Mouse (Mus musculus) midbrain, embryonic 16.5 days (tissue): ENCODE measurements around the gene Apba1. TPM values are rescaled to one million over a fixed set of nuclear protein-coding genes. Genes with fewer than 3 reads are reported as not detected.

Source experiments
- ATAC-seq: fragments of 200-750 bp; cut with Nextera tagmentation; 2 replicates; pipeline ENCODE4 v1.8.0; 2017; ENCODE audit warnings: moderate TSS enrichment
- H3K27ac ChIP-seq: fragments of 300-500 bp; sonication (generic); 2 replicates; pipeline ENCODE4 v1.5.1; 2014; ENCODE audit warnings: mild to moderate bottlenecking, low read length, mixed read lengths
- H3K27me3 ChIP-seq: fragments of 300-500 bp; sonication (generic); 2 replicates; pipeline ENCODE4 v1.6.1; 2014; ENCODE audit warnings: low read depth, low read length, mixed read lengths; ENCODE audit not compliant: control insufficient read depth, insufficient read depth
- H3K36me3 ChIP-seq: fragments of 300-500 bp; sonication (generic); 2 replicates; pipeline ENCODE4 v1.6.1; 2014; ENCODE audit warnings: mild to moderate bottlenecking, low read length, moderate library complexity, mixed read lengths; ENCODE audit not compliant: control insufficient read depth, insufficient read depth
- H3K4me1 ChIP-seq: fragments of 300-500 bp; sonication (generic); 2 replicates; pipeline ENCODE4 v1.6.1; 2014; ENCODE audit warnings: mild to moderate bottlenecking, low read length, mixed read lengths; ENCODE audit not compliant: control insufficient read depth, insufficient read depth
- H3K4me2 ChIP-seq: fragments of 300-500 bp; sonication (generic); 2 replicates; pipeline ENCODE4 v1.6.1; 2014; ENCODE audit warnings: mild to moderate bottlenecking, low read length, mixed read lengths
- H3K4me3 ChIP-seq: fragments of 300-500 bp; sonication (generic); 2 replicates; pipeline ENCODE4 v1.5.1; 2014; ENCODE audit warnings: low read depth, mild to moderate bottlenecking, low read length, moderate library complexity, mixed read lengths
- H3K9ac ChIP-seq: fragments of 300-500 bp; sonication (generic); 2 replicates; pipeline ENCODE4 v1.6.1; 2014; ENCODE audit warnings: low read depth, low read length, mixed read lengths
- H3K9me3 ChIP-seq: fragments of 300-500 bp; sonication (generic); replicated peaks from 2 replicates; pipeline ENCODE4 v1.6.1; 2014; ENCODE audit warnings: mild to moderate bottlenecking, low read length, mixed read lengths; ENCODE audit not compliant: control insufficient read depth, poor library complexity, severe bottlenecking
- WGBS: fragments of 180-500 bp; shearing (Covaris S2); extraction: QIAGEN DNeasy Blood & Tissue Kit; methylation state at CpG from one replicate; pipeline ENCODE4 v1.1.7; 2014; 5-methylcytosine and 5-hydroxymethylcytosine counted together
- polyA plus RNA-seq: library from polyadenylated mRNA; unstranded; fragments of >200 nt; fragmentation: Nextera tagmentation; extraction: Ambion mirVana; gene quantifications from 2 replicates; pipeline ENCODE4 v1.2.1, GENCODE M21; 2015

The Apba1 gene
- polyA plus RNA-seq, 1 experiment from 2014 or later, result 12.3 TPM

DNA sequence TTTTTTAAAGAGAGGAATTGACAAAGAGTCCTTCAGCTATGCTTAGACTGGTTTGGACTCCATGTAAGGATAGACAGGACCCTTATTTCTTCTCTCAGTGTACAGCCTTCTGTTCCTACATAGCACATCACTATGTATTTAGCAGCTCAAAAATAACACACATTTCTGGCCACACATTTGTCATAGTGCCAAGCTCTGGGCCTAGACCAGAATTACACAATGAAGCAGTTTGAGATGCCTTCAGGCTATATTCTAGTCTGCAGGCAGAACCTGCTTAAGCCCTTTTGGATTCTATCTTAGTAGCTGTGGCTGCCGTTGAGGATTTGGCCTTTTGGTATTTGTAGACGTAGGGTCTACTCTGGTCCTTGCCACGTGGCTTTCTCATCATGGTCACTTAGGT is 35.8 kb downstream of the Apba1 start:
- H3K4me2 ChIP-seq, result no peak overlapping the region
- no peaks in the 10 kb centered on the region for H3K36me3 ChIP-seq
- no peaks in the 10 kb centered on the region for H3K27me3 ChIP-seq
- peaks cover 10% of the 10 kb centered on the region; the same call in 1 of the 2 replicates for H3K4me1 ChIP-seq
- H3K9me3 ChIP-seq, result no peaks in the 10 kb centered on the region
- ATAC-seq, result no peak
- no peak overlapping the region for H3K4me3 ChIP-seq
- 67% methylated on average over 3 of the region's 3 CpGs for WGBS
- H3K27ac ChIP-seq, result no peak overlapping the region
- no peak overlapping the region for H3K9ac ChIP-seq

DNA sequence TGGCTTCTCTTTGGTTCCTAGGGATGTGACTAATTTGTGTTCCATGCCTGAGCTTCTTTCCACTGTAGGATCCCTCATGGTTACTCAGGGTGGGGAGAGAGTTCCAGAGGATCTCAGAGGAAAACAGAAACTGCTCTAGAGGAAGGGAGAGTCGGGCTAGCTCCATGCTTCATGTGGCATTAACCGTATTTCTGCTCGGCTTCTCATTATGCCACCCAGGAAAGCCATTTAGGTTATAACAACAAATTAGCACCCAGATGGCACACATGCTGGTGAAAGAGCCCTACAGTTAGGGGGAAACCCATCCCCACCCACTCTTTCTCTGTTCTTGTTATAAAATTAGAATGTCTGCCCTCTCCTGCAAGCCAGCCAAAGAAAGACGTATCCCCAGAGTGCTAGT is 36.5 kb downstream of the Apba1 start:
- WGBS, result 53% methylated on average over 4 of the region's 4 CpGs
- Histone ChIP-seq H3K27ac (no peak overlapping the region), H3K9me3 (no peaks in the 10 kb centered on the region), H3K27me3 (no peaks in the 10 kb centered on the region), H3K9ac (no peak overlapping the region), H3K36me3 (no peaks in the 10 kb centered on the region), H3K4me3 (no peak overlapping the region), H3K4me2 (no peak overlapping the region), H3K4me1 (peaks cover 10% of the 10 kb centered on the region; the same call in 1 of the 2 replicates)
- no peak for ATAC-seq

DNA sequence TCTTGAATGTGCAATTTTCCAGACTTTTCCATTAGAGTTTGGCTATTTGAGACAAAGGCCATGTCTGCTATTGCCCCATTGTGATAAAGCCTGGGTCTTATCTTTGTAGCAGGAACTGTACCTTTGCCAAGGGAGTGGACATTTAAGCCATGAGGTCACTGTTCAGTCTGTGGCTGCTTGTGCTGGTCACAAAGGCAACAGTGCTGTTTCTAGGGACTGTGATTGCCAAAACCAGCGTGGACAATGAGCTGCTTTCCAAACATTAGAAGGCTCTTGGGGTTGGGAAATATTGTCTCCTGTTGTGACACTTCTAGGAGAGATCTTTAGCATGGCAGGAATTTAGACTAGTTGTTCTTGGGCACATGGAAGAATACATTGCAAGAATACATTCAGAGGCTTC is 42.5 kb downstream of the Apba1 start:
- Histone ChIP-seq H3K27me3 (no peaks in the 10 kb centered on the region), H3K36me3 (no peaks in the 10 kb centered on the region), H3K4me1 (no peaks in the 10 kb centered on the region), H3K4me2 (no peak overlapping the region), H3K9me3 (no peaks in the 10 kb centered on the region), H3K9ac (no peak overlapping the region), H3K27ac (no peak overlapping the region), H3K4me3 (no peak overlapping the region)
- ATAC-seq, result no peak
- WGBS, result 65% methylated on average over 1 of the region's 1 CpGs

DNA sequence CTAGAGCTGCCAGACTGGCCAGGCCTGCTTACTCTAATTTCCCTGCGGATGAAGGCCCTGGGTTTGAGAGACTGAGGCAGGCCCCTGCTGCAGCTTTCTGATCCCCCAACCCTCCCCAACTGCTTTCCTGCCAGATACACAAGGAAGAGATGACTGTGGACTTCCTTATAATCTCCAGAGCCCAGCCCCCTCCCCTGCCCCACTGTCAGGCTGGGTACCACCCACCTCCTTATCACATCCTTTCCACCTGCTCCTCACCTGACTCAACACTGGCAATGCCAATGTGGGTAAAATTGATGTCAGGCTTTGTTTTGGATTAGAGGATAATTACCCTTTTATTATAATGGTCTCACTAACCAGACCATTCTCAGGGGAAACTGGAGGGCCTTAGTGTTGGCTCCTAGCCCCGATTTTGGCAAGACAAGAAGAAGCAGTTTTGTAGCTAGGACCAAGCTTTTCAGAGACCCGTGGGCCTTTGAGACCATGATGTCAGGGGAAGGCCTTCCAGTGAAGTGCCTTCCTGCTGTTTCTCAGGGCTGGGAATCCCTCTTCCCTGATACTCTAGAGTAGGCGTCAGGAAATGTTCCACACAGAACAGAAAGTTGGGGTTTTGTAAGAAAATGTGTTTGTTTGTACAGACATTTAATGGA is 44.7 kb downstream of the Apba1 start:
- H3K36me3 ChIP-seq, result no peaks in the 10 kb centered on the region
- no peak overlapping the region for H3K4me2 ChIP-seq
- no peaks in the 10 kb centered on the region for H3K27me3 ChIP-seq
- no peak overlapping the region for H3K9ac ChIP-seq
- no peaks in the 10 kb centered on the region for H3K9me3 ChIP-seq
- WGBS, result 52% methylated on average over 4 of the region's 4 CpGs
- no peak overlapping the region for H3K4me3 ChIP-seq
- H3K27ac ChIP-seq, result no peak overlapping the region
- peak; percentile 55; the same call in 1 of the 2 replicates for ATAC-seq
- H3K4me1 ChIP-seq, result 0 out of 2 replicates have a peak, but pooled peaks cover 8% of the 10 kb centered on the region

DNA sequence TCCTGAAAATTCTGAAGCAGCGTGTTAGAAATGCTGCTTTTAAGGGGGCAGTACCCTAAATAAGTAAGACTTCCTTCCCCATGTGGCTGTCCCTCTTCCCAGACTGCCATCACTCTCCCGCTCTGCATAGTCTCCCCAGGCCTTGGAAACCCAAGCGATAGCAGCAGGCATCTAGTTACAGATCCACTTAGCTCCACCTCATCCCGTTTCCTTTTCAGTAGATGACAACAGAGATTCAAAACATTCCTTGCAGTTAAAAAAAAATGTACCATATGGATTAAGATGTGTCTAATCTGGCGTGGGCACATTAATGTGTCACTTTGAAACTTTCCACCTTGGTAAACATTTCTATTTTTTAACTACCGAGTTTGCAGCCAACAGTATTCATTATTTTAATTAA is 48.1 kb downstream of the Apba1 start:
- H3K27me3 ChIP-seq, result no peaks in the 10 kb centered on the region
- 41% methylated on average over 6 of the region's 6 CpGs for WGBS
- no peak overlapping the region for H3K4me2 ChIP-seq
- H3K9me3 ChIP-seq, result no peaks in the 10 kb centered on the region
- H3K4me3 ChIP-seq, result no peak overlapping the region
- H3K4me1 ChIP-seq, result peaks cover 10% of the 10 kb centered on the region; the same call in 1 of the 2 replicates
- ATAC-seq, result no peak
- H3K36me3 ChIP-seq, result no peaks in the 10 kb centered on the region
- H3K27ac ChIP-seq, result no peak overlapping the region
- no peak overlapping the region for H3K9ac ChIP-seq

DNA sequence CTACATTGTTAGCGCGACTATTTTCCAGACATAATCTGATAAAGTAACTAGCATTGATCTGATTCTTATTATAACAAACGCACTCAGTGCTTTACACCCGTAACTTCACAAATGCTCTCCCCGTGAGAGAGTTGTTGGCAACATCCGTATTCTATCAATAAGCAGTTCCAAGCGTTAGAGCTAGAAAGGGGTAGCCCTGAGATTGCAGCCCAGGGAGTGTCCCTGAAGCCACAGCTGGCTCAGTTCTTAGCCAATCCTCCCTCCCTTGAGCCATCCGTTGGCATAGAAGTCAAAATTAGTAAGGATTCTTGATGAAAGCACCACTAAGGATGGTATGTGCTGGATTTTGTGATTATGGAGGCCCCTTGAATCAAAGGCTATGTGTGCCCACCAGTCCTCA is 48.7 kb downstream of the Apba1 start:
- H3K27ac ChIP-seq, result no peak overlapping the region
- H3K9ac ChIP-seq, result no peak overlapping the region
- H3K4me1 ChIP-seq, result peaks cover 10% of the 10 kb centered on the region; the same call in 1 of the 2 replicates
- 64% methylated on average over 8 of the region's 8 CpGs for WGBS
- H3K4me2 ChIP-seq, result no peak overlapping the region
- no peaks in the 10 kb centered on the region for H3K36me3 ChIP-seq
- H3K9me3 ChIP-seq, result no peaks in the 10 kb centered on the region
- no peak overlapping the region for H3K4me3 ChIP-seq
- no peak for ATAC-seq
- no peaks in the 10 kb centered on the region for H3K27me3 ChIP-seq

DNA sequence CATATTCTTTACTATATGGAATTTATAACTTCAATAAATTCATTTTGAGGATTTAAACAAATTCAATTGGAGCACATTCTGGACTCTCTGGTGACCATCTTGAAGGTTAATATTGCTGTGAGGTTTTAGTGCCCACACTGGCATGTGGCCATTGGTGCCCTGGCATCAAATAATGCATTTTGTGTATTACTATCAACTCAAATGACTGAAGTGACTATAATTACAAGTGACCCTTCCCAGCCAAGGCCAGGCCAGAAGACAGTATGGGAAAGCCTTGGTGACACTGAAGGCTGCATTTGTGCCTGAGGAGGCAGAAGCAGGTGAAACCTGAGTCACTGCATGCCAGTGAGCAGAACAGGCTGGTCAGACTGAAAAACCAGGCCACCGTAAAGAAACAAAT is 50.5 kb downstream of the Apba1 start:
- WGBS, result 85% methylated on average over 1 of the region's 1 CpGs
- no peaks in the 10 kb centered on the region for H3K36me3 ChIP-seq
- no peaks in the 10 kb centered on the region for H3K27me3 ChIP-seq
- peaks cover 10% of the 10 kb centered on the region; the same call in 1 of the 2 replicates for H3K4me1 ChIP-seq
- no peak overlapping the region for H3K4me2 ChIP-seq
- H3K4me3 ChIP-seq, result no peak overlapping the region
- no peak overlapping the region for H3K9ac ChIP-seq
- ATAC-seq, result no peak
- no peaks in the 10 kb centered on the region for H3K9me3 ChIP-seq
- H3K27ac ChIP-seq, result no peak overlapping the region

DNA sequence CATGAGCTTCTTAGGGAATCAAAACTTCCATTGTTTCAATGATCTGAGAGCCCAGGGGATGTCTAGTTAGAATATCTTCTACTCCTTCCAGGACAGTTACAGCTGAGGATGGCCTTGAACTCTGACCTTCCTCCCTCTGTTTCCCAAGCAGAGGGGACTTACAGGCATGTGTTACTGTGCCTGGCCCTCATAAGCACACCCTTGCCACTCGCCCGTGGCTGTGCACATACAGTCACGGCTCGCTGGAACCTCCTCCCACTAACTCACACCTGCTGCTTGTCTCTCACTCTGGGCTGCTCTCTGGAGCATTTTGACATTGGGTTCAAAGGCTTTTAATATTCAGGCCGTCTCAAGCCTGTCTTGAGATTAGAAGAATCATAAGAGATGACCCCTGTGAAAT is 51.8 kb downstream of the Apba1 start:
- no peak overlapping the region for H3K27ac ChIP-seq
- no peak overlapping the region for H3K9ac ChIP-seq
- H3K9me3 ChIP-seq, result no peaks in the 10 kb centered on the region
- ATAC-seq, result 0 out of 2 replicates have a peak, but pooled peaks have one; percentile 51
- H3K27me3 ChIP-seq, result no peaks in the 10 kb centered on the region
- H3K4me1 ChIP-seq, result peaks cover 10% of the 10 kb centered on the region; the same call in 1 of the 2 replicates
- H3K4me3 ChIP-seq, result no peak overlapping the region
- no peak overlapping the region for H3K4me2 ChIP-seq
- 61% methylated on average over 5 of the region's 5 CpGs for WGBS
- H3K36me3 ChIP-seq, result no peaks in the 10 kb centered on the region

DNA sequence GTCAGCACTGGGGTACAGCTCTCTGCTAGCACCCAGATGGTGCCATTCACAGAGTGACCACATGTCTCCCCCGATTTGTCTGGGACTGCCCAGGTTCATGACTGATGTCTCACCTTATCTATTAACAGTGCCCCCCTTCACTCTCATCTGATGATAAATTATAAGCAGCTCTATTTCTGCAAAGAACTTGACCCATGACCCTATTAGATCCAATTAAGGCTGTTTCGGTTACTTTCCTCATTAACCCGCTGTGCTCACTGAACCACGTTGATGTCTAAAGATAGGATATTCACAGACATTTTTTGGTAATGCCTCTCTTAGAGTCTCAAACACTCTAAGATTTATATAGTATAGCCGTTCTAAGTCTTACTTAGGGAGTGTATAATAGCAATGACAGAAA is 52.3 kb downstream of the Apba1 start:
- Histone ChIP-seq H3K4me3 (no peak overlapping the region), H3K36me3 (no peaks in the 10 kb centered on the region), H3K9ac (no peak overlapping the region), H3K9me3 (no peaks in the 10 kb centered on the region), H3K27me3 (no peaks in the 10 kb centered on the region), H3K4me2 (no peak overlapping the region), H3K27ac (no peak overlapping the region), H3K4me1 (peaks cover 10% of the 10 kb centered on the region; the same call in 1 of the 2 replicates)
- WGBS, result 71% methylated on average over 5 of the region's 5 CpGs
- 0 out of 2 replicates have a peak, but pooled peaks have one; percentile 44 for ATAC-seq
